Mouse (Mus musculus) thymus, postnatal 10 days (tissue): ENCODE measurements around the gene Cldn9.

Source experiments
- DNase-seq, 2 experiments: peaks; one replicate each; pipeline ENCODE4 v3.0.0; 2021; ENCODE audit warnings: low spot score in 2 of 2

Cldn9 gene

DNA sequence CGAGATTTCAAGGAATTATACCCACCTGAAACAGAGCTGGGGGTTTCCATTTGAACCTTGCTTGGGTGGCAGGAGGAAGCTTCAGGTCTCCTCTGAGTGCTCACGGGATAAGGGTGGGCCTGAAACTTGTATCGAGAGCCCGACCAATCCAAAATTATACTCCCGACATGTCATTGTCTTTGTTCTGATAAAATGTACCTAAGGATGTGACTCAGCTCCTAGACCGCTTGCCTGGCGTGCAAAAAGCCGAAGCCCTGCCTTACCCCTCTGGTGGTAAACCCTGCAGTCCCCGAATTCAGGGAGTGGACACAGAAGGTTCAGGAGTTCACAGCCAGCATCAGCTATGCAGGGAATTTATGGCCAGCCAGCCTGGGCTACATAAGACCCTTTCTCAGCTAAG is 3.5 kb downstream of the Cldn9 start:
- DNase-seq, result no peak

DNA sequence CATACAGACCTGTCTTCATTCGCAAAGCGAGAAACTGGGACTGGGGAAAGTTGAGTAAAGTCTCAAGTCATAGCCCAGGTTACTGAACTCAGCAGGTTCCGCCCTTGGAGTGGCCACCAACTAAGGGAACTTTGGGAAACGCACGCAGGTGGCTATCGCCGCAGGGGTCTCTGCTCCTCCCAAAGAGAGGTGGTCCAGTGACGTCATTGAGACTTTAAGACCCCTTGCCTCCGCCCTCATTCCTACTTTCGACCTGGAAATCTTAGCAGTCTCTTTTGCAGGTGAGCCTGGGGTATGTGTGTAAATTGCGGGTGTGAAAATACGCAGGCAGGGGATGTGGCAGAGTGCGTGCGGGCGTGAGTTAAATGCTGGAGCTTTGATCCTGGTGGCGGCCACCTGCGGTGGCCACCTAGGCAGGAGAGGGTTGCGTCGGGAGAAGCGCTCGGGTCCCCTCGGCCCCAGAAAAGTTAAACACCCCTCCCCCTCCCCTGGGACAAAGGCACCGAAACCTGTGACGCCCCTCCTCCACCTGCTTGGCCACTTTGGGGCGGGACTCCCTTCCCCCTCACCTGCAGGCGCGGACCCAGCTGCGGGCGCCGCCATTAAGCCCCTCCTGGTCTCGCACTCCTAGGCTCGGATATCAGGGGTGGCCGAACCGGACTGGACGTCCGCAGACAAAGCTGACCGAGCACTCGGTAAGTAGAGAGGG is 4.5 kb downstream of the Cldn9 start, which contains the start of gene Cldn6:
Gene Cldn6 (plus strand): TSS at position 123 of the 709 bp plus-strand sequence.
- no peak for DNase-seq

DNA sequence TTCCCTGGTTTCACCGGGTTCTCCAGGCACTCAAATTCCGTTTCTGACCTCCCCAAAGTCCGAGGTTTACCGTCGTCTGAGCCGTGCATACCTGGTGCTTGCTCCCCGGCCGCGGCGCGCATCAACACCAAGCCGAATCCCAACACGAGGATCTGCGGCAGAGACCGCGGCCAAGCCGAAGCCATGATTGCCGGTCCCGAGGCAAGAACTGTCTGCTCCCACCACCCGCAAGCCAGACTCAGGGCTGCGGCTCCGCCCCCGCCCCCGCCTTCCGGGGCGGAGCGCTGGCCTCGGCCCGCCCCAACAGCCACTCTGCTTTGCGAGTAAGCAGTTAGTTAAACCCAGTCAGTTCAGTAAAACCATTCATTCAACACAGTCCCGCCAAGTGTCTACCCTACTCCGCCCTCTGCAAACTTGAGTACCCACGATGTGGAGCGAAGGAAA is 6.6 kb downstream of the Cldn9 start, which contains the start of gene Tnfrsf12a:
Gene Tnfrsf12a (minus strand): TSS at position 233 of the 444 bp plus-strand sequence.
- peak; percentile 78 to 81 for DNase-seq

DNA sequence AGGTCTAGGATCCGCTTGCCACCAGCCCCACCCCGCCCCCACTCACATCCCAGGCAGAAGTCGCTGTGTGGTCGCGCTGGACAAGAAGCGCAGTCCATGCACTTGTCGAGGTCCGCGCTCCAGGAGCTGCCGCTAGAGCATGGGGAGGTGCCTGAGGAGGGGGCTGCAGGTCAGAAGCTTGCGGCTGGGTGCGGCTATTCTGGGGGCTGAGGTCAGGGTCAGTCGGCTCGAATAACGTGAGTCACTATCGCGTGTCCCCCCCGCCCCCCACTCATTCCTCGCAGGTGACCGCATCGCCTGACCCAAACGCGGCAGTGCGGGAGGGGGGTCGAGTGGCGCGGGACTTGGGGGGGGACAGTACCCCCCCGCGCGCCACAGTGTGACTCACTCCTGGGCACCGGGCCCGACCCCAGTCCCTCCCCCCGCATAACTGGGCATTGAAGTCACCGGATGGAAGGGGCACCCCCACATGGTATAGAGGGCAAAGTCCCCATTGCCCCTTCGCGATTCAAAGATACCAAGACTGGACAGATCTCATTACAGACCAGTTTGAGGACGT is 7.3 kb downstream of the Cldn9 start:
- DNase-seq, result no peak

DNA sequence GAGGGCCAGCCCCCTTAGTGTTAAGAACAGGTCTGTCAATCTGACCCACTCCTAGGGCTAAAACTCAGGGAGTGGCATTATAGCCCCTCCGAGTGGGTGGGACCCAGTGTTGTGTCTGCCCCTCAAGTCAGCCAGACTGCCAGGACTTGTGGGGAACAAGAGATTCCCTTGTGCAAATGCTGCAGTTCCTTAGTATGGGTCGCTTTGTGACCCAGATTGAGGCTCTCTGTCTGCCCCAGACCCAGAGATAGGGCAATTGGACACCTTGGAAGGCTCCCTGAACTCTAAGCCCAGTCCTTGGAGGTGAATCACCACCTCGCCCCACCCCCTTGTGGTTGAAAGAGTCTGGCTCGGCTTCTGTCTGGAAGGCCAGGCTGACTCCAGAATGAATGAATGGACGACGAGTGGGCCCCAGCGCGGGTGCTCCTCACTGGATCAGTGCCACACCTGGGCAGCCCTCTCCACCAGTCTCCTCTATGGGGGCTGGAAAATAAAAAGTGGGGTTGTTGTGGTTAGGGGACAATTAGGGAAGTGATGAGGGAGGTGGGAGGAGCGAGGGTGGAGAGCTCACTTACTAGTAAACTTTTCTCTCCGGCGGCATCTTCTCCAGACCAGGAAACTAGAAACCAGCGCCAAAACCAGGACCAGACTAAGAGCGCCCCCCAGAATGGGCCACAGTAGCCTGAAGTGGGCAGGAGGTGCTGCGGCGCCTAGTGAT is 8.1 kb downstream of the Cldn9 start:
- no peak for DNase-seq

DNA sequence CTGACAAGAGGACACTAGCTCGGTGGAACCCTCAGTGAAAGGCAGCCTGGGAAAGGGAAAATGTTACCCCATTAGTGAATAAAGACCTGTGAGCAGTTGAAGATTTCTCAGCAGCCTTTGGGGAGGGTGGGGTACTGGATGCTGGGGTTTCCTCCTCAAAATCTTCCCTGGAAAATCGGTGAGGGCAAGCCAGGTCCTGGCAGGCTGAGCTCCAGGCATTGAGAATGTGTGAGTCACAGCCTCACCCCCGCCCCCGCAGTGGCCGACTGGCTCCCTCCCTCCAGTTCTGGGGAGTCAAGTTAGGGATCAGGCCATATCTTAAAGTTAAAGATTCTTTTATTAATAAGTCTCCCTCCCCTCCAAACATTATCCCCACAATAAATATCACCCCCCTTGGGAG is 8.7 kb downstream of the Cldn9 start:
- DNase-seq, result no peak

DNA sequence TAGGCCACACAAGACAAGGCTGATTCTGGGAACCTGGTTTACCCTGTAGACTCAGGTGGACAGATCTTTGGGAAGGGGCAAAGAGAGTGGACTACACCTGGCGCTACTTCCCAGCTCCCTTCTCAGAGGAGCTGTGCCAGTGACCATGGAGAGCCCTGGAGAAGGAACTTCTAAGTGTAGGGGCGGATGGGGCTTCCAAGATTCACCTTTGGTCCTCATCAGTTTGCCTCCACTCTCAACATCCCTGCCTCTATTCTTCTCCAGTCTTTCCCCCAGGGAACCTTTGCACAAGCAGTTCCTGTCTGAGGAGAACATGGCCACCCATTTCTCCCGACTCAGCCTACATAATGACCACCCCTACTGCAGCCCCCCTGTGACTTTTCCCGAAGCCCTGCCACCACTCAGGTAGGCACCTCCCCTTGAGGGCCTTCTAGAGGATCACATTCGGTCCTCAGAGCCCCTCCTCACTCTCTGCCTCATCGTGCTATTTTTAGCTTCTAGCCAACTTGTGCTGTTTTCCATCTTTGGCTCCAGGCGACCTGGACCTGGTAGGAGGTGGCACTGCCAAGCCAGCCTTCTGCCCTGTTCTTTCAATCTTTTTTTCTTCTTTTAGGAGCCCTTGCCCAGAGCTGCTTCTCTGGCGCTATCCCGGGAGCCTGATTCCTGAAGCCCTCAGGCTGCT is 9.4 kb downstream of the Cldn9 start:
- DNase-seq, result no peak

DNA sequence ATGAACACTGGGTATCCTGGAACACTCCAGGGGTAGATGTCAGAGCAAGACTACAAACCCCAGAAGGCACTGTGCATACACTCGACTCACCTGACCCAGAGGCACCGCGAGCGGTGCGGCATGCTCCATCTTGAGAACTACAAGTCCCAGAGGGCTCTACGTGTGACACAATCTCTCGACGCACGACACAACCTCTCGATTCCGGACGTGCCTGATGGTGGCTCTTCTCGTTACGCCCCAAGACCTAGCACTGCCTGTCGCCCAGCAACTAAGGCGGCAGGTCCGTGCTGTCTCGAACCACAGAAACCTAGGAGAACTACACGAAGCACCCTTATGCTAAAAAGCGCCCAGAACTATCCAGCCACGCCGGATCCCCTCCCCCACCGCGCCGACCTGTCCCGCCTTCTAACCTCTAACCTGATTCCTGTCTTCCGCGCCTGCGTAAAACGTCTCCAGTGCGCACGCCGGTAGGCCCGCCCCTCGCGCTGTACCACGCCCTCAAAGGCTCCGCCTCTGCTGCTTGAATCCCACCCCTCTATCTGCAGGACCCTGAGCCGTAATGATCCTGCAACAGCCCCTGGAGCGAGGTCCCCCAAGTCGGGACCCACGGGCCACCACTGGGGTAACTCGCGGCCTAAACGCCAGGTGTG is 10.3 kb downstream of the Cldn9 start, which contains the start of the genes Hcfc1r1 and Thoc6:
Gene Hcfc1r1 (plus strand): TSS at position 173 of the 650 bp plus-strand sequence.
Gene Thoc6 (minus strand): TSS at position 459 of the 650 bp plus-strand sequence.
- DNase-seq, result peak; percentile 90 to 92

DNA sequence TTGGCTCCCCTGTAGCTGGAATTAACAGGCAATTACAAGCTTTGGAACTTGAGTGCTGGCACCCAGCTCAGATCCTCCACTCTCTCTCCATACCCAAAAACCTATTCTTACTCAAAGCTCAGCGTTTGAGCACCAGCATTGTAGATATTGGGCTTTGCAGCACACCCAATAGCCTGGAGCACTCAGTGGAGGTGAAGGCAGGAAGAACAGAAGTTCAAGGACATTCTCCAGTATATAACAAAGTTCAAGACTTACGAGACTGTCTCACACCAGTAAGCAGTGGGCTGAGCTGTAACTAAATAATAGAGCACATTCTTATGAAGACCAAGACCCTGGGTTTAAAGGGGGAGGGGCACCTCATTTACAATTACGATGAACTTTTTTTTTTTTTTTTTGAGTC is 11.1 kb downstream of the Cldn9 start:
- DNase-seq, result no peak

DNA sequence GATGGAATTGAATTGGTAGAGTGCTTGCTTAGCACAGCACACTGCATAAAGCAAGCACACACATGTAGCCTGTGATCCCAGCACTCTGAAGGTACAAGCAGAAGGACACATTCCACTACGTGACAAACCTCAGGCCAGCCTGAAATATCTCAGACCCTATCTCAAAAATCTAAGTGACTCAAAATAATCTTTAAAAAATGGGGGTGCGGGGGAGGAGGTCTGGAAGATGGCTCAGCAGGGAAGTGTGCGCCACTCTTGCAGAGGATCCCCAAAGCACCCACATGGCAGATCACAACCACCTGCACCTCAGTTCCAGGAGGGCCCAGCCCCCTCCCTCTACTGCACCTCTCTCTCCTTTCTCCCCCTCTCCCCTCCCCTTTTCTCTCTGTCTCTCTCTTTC is 12.3 kb downstream of the Cldn9 start:
- DNase-seq, result no peak

DNA sequence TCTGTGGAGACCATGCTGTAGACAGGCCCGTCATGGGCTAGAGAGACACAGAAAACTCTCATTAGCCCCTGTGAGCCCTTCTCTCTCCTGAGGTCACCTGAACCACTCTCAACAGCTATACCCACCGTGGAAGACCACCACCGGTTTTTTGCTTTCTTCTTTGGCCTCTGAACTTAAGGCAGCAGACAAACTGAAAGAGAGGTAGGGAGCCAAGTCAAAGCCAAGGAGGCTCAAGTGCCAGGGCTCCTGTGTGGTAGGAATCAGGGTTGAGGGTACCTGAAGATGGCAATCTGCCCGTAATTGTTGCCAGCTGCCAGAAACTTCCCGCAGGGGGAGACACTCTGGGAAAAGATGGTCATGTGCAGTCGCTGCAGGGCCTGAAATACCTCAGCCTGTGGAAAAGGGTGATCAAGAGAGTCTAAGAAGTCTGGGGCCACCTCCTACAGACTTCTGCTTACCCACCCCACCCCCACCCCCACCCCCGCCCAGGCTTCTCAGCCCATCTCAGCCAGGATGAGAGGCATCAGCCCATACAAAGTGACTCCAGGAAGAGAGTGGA is 13.2 kb downstream of the Cldn9 start:
- no peak for DNase-seq

DNA sequence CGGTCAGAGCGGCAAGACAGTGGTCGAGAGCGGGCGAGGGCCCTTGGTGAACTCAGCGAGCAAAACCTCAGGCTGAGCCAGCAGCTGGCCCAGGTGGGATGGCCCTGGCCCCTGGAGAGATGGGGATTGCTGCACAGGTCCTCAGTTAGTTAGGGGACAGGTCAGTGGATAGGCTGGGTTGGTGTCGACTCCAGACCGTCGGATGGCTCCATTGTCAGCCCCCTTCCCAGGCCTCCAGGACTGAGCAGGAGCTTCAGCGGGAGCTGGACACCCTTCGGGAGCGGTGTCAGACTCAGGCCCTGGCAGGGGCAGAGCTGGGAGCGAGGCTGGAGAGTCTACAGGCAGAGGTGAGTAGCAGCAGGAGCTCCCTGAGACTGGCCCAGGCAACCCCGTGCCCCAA is 18.3 kb downstream of the Cldn9 start:
- no peak for DNase-seq

DNA sequence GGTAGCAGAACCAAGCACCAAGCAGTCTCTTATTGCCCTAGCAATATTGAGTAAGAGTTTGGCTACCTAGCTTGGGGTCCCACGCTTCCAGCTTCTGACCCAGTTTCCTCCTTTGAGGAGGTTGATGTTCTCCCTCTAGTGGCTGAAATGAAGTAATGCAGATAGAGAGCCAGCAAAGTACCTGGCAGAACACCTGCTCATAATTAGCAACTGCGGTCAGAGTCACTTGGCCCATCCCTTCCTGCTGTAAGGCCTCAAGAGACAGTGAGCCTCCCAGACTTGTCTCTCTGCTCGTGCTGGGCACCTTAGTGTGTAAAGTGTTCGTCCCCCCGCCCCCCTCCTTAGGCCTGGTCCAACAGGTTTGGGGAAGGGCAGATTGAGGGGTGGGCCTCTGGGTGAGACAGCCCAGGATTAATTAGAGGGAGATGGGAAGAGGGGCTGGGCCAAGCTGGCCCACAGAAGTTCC is 19.2 kb downstream of the Cldn9 start:
- DNase-seq, result peak in 1 of 2 experiments; percentile 44

DNA sequence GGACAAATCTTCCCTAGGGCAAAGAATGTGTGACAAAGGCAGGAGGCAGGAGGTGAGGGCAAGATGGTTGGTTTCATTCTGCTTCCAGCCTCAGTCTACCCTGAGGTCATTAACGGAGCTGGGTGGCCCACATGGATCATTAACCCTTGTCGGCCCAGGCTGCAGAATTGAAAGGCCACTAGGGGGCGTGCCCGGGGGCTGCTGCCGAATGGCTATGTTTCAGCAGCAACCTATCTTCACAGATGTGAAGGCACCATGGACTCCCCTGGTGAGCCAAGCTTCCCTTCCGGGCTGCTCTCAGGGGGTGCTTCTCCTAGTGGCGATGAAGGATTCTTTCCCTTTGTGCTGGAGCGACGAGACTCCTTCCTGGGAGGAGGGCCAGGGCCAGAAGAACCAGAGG is 22.3 kb downstream of the Cldn9 start:
- peak in 1 of 2 experiments; percentile 43 for DNase-seq

DNA sequence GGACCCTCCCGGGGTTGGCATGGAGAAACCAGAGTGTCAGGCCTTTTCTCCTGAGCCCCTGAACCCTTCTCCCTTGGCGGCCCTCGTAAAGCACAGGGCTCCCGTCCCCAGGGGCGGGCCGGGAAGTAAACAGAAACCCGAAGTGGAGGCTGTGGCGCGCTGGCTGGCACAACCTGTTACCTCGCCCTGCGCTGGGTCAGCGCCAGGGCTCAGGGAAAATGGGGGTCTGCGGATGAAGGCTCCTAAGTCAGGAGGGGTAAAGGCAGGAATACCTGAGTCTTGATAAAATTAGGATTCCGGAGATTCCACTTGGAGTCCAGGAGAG is 23.0 kb downstream of the Cldn9 start:
- no peak for DNase-seq

DNA sequence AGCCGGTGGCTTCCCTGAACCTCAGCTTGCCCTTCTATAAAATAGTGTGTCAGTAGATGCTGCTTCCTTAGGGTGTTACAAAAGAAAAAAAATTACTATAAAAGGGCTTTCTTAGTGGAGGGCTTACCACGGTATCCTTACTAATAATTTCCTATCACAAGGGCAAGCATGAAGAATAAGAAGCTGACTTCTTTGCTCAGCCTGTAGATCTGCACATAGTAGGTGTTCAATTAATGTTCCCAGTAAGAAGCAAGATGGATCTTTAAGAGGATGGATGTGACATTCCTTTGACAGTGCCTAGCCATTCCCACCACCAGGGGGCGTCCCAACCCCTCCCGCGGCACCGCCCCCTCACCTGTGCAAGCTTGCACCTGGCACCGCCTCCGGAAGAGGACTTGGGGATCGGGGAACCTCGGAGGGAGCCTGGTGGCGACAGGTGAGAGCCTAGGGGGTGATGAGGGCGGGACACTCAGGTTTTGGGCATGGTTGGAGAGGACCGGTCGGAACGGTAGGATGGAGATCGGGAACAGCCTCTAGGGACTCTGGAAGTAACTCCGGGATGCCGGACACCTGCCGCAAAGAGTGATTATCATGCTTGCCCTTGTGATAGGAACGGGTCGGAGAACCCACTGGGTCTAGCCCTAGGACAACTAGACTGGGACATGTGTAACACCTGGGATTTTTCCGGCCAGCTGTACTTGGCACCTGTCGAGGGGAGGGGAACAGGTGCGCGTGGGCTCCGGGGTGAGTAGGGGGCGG is 23.5 kb downstream of the Cldn9 start, which contains the start of gene Bicdl2:
Gene Bicdl2 (plus strand): TSS at position 390 of the 759 bp plus-strand sequence.
- DNase-seq, result peak in 1 of 2 experiments; percentile 49

DNA sequence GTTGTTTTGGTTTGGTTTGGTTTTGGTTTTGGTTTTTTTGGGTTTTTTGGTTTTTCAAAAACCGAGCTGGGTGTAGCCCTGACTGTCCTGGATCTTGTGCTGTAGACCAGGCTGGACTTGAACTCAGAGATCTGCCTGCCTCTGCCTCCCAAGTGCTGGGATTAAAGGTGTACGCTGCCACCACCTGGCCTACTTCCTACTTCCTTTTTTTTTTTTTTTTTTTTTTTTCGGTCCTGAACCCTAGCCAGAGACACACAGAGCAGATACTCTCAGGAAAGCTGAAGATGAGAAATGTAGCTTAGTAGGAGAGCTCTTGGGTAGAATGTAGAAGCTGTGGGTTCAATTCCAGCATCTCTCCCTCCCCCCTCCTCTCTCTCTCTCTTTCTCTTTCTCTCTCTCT is 25.4 kb downstream of the Cldn9 start:
- DNase-seq, result no peak

DNA sequence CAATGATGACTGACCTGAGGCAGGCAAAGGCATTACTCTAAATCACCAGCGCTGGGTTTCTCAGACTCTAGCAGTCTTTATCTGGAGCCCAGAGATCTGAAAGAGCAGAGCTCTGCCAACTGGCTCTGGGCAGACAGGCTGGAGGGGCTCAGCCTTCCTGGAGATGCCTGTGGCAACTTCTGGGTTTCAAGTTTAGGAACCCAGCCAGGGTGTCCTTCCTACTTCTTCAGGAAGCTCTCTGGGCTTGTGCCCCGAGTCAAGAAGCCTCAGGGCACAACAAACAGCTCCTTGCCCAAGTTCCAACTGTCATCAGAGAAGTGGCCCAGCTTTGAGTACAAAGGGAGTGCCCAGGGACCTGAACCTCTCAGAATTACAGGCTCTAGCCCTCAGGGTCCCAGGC is 29.4 kb downstream of the Cldn9 start:
- no peak for DNase-seq

DNA sequence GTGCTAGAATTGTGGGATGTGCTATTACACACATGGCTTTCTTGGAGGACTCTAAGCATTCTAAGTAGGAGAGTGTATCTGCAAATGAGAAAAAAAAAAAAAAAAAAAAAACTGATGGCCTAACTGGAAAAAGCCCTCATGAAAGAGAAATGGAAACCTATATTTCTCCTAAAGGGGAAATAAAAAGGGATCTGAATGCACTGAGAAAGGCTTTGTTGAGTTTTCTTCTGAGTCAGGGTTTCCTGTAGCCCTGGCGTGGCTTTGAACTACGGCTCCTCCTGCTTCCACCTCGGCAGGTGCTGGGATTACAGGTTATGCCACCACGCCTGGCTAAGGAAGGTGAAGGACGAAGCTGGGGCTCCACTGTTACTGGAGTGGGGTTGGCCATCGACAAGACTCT is 29.8 kb downstream of the Cldn9 start:
- no peak for DNase-seq

DNA sequence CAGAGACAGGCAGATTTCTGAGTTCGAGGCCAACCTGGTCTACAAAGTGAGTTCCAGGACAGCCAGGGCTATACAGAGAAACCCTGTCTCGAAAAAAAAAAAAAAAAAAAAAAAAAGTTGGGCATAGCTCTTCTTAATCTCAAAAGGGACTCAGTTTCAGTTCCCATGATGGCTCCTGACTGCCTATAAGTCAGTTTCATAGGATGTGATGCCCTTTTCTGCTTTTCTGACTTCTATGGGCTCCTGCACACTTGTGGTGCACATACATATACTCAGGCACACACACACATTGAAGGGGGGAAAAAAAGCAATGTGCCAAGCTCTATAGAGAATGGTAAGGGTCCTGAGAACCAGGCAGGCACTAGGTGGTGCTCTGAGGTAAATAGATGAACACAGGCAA is 30.5 kb downstream of the Cldn9 start:
- no peak for DNase-seq
